Mouse (Mus musculus) heart, adult 2 months (tissue): ENCODE measurements around the gene Tfeb. TPM values are rescaled to one million over a fixed set of nuclear protein-coding genes. Genes with fewer than 3 reads are reported as not detected.

Source experiments
- DNase-seq, 2 experiments: peaks; one replicate each; pipeline ENCODE4 v3.0.0; 2021
- H3K27ac ChIP-seq: fragments of 200-600 bp; 2 replicates; pipeline ENCODE4 v1.8.1; 2022
- H3K27me3 ChIP-seq: fragments of 200-500 bp; 2 replicates; pipeline ENCODE4 v1.6.1; 2012; ENCODE audit warnings: mild to moderate bottlenecking, low read length, inconsistent platforms, mixed read lengths; ENCODE audit not compliant: control insufficient read depth, insufficient read depth
- H3K36me3 ChIP-seq: fragments of 200-500 bp; 2 replicates; pipeline ENCODE4 v1.6.1; 2012; ENCODE audit warnings: low read length, inconsistent platforms; ENCODE audit not compliant: control insufficient read depth, insufficient read depth
- H3K4me1 ChIP-seq: fragments of 200-500 bp; 2 replicates; pipeline ENCODE4 v1.6.1; 2011; ENCODE audit warnings: low read length; ENCODE audit not compliant: control insufficient read depth, insufficient read depth
- H3K4me3 ChIP-seq: fragments of 200-600 bp; 2 replicates; pipeline ENCODE4 v1.8.1; 2022
- H3K79me2 ChIP-seq: fragments of 200-500 bp; replicated peaks from 2 replicates; pipeline ENCODE4 v1.6.1; 2012; ENCODE audit warnings: mild to moderate bottlenecking, inconsistent platforms, low read length, moderate library complexity, mixed read lengths; ENCODE audit not compliant: control insufficient read depth, insufficient read depth
- H3K9ac ChIP-seq: fragments of 200-500 bp; 2 replicates; pipeline ENCODE4 v1.6.1; 2012; ENCODE audit warnings: low read depth, mild to moderate bottlenecking, control low read depth, inconsistent platforms, low read length, mixed read lengths
- CTCF ChIP-seq: fragments of 200-600 bp; IDR thresholded peaks from 2 replicates; pipeline ENCODE4 v1.8.1; 2022; ENCODE audit warnings: antibody characterized with exemption, mild to moderate bottlenecking, moderate library complexity
- EP300 ChIP-seq: fragments of 200-500 bp; IDR thresholded peaks from 2 replicates; pipeline ENCODE4 v1.6.1; 2011; ENCODE audit warnings: low read depth, low read length, control low read depth; ENCODE audit not compliant: insufficient read depth
- POLR2A ChIP-seq: fragments of 200-500 bp; IDR thresholded peaks from 2 replicates; pipeline ENCODE4 v1.6.1; 2011; ENCODE audit warnings: mild to moderate bottlenecking, low read depth, low read length, control low read depth; ENCODE audit not compliant: insufficient read depth
- WGBS: fragments of 180-500 bp; shearing (Covaris S2); methylation state at CpG from one replicate; pipeline ENCODE4 v1.1.7; 2018; 5-methylcytosine and 5-hydroxymethylcytosine counted together
- intact Hi-C: fragments of 180-260 bp; cut with DNase I; formaldehyde crosslinking; loops from one replicate; pipeline ENCODE4 v1.15.1; 2025
- polyA plus RNA-seq: library from polyadenylated mRNA; depleted of rRNA; stranded (reverse); fragments of >200 nt; gene quantifications from 2 replicates; pipeline ENCODE4 v1.2.3, GENCODE M21; 2012
- total RNA-seq, 2 experiments: library from RNA; stranded (reverse); gene quantifications; 2 replicates each; pipeline ENCODE4 v1.2.3; 2021

Tfeb gene
- total and polyA plus RNA-seq, 3 experiments: 33.5 to 42.7 (median 36.8) TPM

DNA sequence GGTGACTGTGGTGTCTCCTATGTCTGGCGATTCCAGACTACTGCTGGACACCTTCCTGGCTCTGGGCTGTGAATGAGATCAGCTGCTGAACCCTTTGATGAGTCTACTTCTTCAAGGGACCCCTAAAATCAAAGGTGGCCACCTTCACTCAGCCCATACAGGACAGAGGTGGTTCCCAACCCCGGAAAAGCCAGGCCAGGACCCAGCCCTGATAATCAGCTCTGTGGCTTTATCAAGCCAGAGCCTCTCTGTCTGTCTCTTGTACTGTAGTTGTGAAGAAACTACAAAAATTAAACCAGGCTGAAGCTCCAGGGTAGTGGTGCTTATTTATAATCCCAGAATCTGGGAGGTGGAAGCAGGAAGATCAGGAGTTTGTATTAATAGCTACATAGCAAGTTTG lies 40.3 kb downstream of the Tfeb start:
- no peak for DNase-seq
- Histone ChIP-seq H3K9ac (no peak overlapping the region), H3K27me3 (no peaks in the 10 kb centered on the region), H3K27ac (no peak overlapping the region), H3K4me3 (no peak overlapping the region), H3K36me3 (no peaks in the 10 kb centered on the region), H3K79me2 (peaks cover 1% of the 10 kb centered on the region), H3K4me1 (peaks cover 5% of the 10 kb centered on the region)
- TF ChIP-seq EP300 (no peak), POLR2A (no peak), CTCF (no peak)
- WGBS: 27% methylated on average over 2 of the region's 2 CpGs
- intact Hi-C loops: no loop called here

DNA sequence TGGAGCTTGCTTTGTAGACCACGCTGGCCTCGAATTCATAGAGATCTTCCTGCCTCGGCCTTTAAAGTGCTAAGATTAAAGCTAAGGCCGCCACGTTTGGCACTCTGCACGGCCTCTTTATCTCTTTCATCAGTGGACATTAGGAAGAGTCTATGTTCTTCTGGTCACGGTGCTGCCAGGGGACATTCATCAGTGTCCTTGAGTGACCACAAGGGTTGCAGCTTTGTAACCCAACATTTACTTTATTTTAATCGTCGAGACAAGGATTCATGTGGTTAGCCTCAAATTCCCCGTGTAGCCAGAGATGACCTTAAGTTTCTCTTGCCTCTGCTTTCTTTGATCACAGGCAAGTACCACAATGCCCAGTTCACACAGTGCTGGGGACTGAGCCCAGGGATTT lies 43.6 kb downstream of the Tfeb start:
- 76% methylated on average over 10 of the region's 10 CpGs for WGBS
- TF ChIP-seq CTCF (no peak), EP300 (no peak), POLR2A (no peak)
- intact Hi-C loops: no loop called here

GRCm38 (mm10) chr17:47782486-47782885 lies 45.7 kb downstream of the Tfeb start:
- Histone ChIP-seq H3K9ac (no peak overlapping the region), H3K27ac (no peak overlapping the region), H3K27me3 (no peaks in the 10 kb centered on the region), H3K36me3 (no peaks in the 10 kb centered on the region), H3K4me1 (peaks cover 2% of the 10 kb centered on the region; the same call in 1 of the 2 replicates), H3K79me2 (peaks cover 1% of the 10 kb centered on the region; the same call in 1 of the 2 replicates), H3K4me3 (no peak overlapping the region)
- DNase-seq: no peak
- WGBS: 83% methylated on average over 3 of the region's 3 CpGs
- TF ChIP-seq POLR2A: no peak
- TF ChIP-seq EP300: no peak
- TF ChIP-seq CTCF: no peak
- intact Hi-C loops: no loop called here

More for the DNA sequence above, 43.6 kb downstream of the Tfeb start:
- no peak for DNase-seq
- H3K27me3 ChIP-seq: no peaks in the 10 kb centered on the region
- H3K4me3 ChIP-seq: no peak overlapping the region
- peaks cover 2% of the 10 kb centered on the region; the same call in 1 of the 2 replicates for H3K4me1 ChIP-seq
- H3K9ac ChIP-seq: no peak overlapping the region
- no peak overlapping the region for H3K27ac ChIP-seq
- H3K79me2 ChIP-seq: peaks cover 1% of the 10 kb centered on the region; the same call in 1 of the 2 replicates
- no peaks in the 10 kb centered on the region for H3K36me3 ChIP-seq

DNA sequence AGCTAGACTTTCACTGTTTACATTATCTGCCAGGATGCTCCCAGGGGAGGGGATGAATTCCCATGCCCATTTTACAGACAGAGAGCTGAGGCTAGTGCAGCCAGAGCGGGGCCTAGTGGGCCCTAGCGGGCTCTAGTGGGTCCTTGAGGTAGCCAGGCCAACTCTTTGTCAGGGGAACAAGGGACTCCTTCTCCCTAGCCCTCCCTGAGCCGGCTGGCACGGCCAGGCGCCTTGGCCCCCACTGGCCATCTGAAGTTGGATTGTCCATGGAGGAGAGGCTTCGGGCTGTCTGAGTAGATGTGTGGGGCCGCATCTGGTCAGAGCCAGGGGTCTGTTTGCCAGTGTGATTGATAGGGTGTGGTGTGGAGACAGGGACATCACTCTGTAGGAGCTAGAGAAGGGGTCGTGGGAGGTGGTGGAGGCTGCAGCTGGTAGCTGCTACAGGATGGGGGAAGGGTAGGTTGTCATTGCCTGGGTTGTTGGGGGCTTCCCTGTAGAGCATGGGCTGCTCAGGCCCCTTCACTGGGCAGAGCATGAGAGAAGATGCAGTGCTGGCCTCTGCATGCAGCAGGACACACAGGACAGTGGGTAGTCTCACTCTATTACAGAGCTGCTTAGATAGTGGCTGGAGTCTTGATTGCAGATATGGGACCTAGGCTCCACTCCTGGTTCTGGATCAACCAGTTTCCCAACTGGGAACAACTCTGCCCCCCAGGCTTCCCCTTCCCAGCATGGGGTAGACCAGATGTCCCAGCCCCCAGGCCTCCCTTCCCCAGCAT lies 46.8 kb downstream of the Tfeb start:
- Histone ChIP-seq H3K27me3 (no peaks in the 10 kb centered on the region), H3K4me1 (peaks cover 2% of the 10 kb centered on the region; the same call in 1 of the 2 replicates), H3K79me2 (peaks cover 1% of the 10 kb centered on the region; the same call in 1 of the 2 replicates), H3K4me3 (no peak overlapping the region), H3K27ac (no peak overlapping the region), H3K36me3 (no peaks in the 10 kb centered on the region), H3K9ac (no peak overlapping the region)
- intact Hi-C loops: no loop called here
- no peak for TF ChIP-seq CTCF
- TF ChIP-seq POLR2A: no peak
- no peak for TF ChIP-seq EP300
- 81% methylated on average over 8 of the region's 8 CpGs for WGBS
- DNase-seq: peak in 1 of 2 experiments; percentile 2

DNA sequence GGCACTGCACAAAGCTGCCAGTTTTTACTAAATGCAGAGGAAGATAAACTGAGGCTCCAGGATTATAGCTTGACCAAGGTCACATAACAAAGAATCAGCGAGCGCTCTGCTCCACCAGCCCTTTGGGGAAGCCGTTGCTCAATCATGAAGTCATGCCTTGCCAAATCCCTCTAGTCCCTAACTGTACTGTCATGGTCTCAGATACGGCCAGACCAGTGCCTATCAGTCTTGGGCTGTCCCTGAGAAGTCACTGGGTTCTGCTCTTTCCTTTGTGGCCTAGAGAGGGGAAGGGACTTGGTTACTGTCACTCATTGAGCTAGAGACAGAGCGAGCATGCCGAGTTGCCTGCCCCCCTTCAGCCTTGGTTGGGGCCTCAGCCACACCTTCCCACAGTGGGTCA lies 47.6 kb downstream of the Tfeb start:
- 67% methylated on average over 6 of the region's 6 CpGs for WGBS

GRCm38 (mm10) chr17:47787632-47788031 lies 50.8 kb downstream of the Tfeb start:
- WGBS: 68% methylated on average over 8 of the region's 8 CpGs
- Histone ChIP-seq H3K27ac (no peak overlapping the region), H3K36me3 (no peaks in the 10 kb centered on the region), H3K79me2 (no peaks in the 10 kb centered on the region), H3K4me1 (peaks cover 4% of the 10 kb centered on the region), H3K9ac (no peak overlapping the region), H3K27me3 (no peaks in the 10 kb centered on the region), H3K4me3 (no peak overlapping the region)
- TF ChIP-seq EP300 (no peak), POLR2A (no peak), CTCF (no peak)
- intact Hi-C loops: no loop called here
- DNase-seq: peak in 1 of 2 experiments; percentile 3

More for the DNA sequence above, 47.6 kb downstream of the Tfeb start:
- Histone ChIP-seq H3K79me2 (peaks cover 1% of the 10 kb centered on the region; the same call in 1 of the 2 replicates), H3K4me3 (no peak overlapping the region), H3K4me1 (peaks cover 2% of the 10 kb centered on the region; the same call in 1 of the 2 replicates), H3K9ac (no peak overlapping the region), H3K36me3 (no peaks in the 10 kb centered on the region), H3K27me3 (no peaks in the 10 kb centered on the region), H3K27ac (no peak overlapping the region)
- TF ChIP-seq EP300: no peak
- no peak for TF ChIP-seq POLR2A
- no peak for TF ChIP-seq CTCF
- peak in 1 of 2 experiments; percentile 35 for DNase-seq
- intact Hi-C loops: no loop called here
